Mouse (Mus musculus) gastrocnemius, postnatal 10 days (tissue): ENCODE results near the gene Rubcn. TPM values are rescaled to one million over a fixed set of nuclear protein-coding genes. Genes with fewer than 3 reads are reported as not detected.
"Not testable (repeated sequence)": the region's sequence is repeated elsewhere in the genome, so short reads cannot be mapped to it uniquely, and the experiment has no call there.

ENCODE experiments used
- DNase-seq: peaks from one replicate; pipeline ENCODE4 v3.0.0; 2021; ENCODE audit warnings: mixed read lengths
- long read RNA-seq, 2 experiments: library from polyadenylated mRNA; stranded (forward); transcript quantifications; one replicate each; pipeline ENCODE4 v2.0.0; 2021
- total RNA-seq, 2 experiments: library from RNA; stranded (reverse); gene quantifications; 2 replicates each; pipeline ENCODE4 v1.2.3; 2021

Rubcn gene
- total RNA-seq = 10 to 100 TPM; 33.5 to 38.6 TPM
- long read RNA-seq, experiment 1, full-length matches to known transcripts = 13 of 46 reads
- long read RNA-seq, experiment 1, partial matches to known transcripts = 8 of 46 reads
- long read RNA-seq, experiment 1, other reads (novel, unspliced or antisense) = 25 of 46 reads
- long read RNA-seq, experiment 2, full-length matches to known transcripts = 8 of 36 reads
- long read RNA-seq, experiment 2, partial matches to known transcripts = 9 of 36 reads
- long read RNA-seq, experiment 2, other reads (novel, unspliced or antisense) = 19 of 36 reads

DNA sequence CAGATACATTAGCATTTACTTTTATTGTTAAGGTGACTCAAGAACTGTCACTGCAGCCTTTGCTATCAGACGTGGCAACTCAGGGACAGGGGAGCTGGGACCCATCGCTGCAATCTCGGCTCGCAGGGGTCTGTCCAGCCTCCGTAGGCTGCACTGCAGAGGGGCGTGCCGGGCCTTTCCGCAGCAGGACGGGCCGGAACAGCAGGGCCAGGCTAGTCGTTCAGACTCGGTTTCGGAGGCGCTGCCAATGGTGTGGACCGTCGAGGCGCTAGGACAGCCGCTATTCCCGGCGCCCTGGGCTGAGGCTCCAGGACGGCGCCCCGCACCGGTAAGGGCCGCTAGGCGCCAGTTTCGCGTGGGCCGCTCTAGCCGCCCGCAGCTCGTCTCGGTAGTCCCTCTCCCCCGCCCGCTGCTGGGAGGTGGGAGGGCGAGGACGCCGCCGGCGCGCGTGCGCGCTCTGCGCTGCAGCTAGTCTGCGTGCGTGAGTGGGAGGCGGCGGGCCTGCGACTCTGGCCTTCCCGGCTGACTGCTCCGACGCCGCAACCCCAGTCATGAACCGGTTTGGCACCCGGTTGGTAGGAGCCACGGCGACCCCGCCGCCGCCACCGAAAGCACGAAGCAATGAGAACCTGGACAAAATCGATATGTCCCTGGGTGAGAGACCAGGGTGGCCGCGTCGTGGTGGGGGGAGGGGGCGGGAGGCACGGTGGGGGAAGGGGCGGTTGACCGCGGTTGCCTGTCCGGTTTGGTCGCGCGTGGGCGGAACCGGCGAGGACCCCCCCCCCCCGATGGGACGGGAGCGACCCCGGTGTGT, at the start of gene Rubcn, which contains the start of gene Fyttd1:
Gene Rubcn, minus strand, starts transcription at position 424 of the 814 bp plus-strand sequence.
Gene Fyttd1, plus strand, starts transcription at position 158 of the 814 bp plus-strand sequence.
- DNase-seq = peak; percentile 94

DNA sequence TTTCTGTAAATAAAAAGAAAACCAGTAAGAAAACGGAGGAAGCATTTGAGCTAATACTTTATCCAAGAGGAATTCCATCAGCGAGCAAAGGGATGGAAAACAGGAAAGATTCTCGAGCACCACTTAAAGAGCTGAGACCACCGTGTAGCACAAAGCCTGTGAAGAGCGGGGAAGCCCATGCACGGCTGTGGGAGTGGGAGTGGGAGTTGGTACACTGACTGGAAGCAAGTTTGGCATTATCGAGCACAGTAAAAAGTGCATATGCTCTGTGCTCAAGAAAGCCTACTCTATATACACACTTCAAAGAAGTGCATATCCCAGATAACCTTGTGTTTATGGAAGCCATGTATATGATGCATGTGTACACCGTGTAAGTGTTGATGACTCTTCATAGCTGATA, 49.5 kb upstream of the Rubcn start:
- DNase-seq = no peak

DNA sequence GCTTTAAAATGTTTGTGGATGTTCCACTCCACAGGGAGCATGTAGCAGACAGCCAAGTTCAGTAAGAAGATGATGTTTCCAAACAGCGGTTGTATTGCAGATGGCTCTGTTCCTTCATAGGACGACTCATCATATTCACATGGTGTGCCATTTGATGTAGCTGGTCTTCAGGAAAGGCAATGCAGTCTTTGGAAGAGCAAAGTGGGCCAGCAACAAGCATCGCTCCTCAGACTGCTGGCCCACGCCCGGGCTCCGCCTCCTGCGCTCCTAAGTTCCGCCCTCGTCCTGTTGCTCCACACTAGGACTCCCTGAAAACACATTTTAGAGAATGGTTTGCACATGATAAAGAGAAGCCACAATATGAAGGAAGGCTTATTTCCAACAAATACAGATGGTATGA, 49.1 kb upstream of the Rubcn start:
- DNase-seq = not testable (repeated sequence)

DNA sequence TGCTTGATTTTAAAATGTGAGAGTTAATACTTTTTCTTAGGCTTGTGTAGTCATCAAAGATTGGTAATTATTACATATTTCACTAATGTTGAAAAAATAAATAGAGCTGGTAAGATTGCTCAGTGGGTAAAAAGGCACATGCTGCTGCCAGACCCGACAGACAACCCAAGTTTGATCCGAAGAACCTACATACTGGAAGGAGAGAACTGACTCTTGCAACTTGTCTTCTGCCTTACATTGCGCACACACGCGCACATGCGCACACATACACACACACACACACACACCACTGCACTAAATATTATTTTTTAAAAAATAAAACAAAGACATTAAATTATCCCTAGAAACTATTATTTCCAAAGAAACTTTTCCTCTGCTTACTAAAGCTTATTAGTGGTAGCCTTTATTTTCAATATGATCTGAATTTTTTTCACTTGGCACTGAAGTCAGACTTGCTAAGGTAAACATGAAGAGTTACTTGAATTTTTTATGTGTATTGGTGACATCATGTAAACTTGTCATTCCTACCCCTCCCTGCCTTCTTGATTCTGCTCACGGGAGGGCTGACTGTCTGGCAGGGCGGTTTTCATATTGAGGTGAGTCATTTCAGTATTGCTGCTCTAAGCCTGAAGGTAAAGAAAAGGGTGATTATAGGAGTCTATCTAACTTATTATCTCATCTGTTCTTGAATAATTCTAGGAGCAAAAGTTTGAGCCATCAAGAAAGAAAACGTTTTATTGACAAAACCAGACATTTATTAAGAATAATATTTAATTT, 37.9 kb upstream of the Rubcn start:
- no peak for DNase-seq

DNA sequence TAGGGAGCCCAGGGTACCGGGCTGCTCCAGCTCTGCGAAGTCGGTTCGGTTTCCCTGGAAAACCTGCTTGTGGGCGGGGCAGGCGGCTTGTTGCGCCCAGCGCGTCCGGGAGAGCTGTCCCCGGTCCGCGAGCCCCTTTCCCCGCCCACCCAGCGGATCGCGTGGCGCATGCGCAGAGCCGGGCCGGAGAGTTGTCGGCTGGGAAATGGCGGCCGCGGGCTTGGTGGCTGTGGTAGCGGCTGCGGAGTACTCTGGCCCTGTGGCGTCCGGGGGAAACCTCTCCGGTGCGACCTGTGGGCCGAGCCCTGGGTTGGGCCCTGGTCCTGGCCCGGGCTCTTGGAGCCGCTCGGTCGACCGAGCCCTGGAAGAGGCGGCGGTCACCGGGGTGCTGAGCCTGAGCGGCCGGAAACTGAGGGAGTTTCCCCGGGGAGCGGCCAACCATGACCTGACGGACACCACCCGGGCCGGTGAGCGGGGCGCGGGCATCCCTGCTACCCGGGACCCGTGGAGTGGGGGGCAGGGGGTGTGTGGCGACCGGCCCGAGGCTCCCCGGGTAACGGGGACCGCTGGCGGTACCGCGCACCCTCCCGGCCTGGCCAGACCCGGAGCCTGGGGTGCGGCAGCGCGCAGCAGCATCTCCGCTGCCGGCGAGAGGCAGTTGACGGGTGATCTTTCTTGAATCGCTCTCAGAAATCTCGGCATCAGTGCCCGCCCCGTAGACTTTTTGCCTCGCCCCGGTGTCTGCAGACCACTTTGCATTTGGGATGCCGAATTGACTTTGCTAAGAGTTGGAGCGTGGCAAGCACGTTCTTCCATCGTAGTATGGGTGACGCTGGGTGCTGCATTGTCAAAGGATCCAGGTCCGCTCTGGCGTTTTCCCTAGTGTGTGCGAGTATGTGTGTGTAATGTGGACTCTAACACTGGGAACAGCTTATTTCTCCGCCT, 36.6 kb upstream of the Rubcn start, which contains the start of gene Lrch3:
Gene Lrch3, plus strand, starts transcription at position 164 of the 945 bp plus-strand sequence.
- DNase-seq = peak; percentile 98

DNA sequence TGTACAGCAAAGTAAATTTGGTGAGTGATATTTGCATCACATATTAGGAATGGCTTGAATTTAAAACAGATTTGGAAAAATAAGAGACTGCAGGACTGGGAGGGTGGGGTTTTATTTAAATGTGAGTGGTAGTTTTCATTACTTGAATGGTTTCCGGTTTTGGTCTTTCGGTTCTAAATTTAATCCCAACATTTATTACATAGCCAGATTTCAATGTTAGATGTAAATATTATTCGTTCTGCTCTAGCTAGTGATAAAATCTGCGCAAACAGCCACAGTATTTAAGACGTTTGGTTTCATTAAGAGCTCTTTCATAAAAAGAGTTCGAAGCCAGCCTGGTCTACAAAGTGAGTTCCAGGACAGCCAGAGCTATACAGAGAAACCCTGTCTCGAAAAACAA, 35.6 kb upstream of the Rubcn start:
- no peak for DNase-seq

DNA sequence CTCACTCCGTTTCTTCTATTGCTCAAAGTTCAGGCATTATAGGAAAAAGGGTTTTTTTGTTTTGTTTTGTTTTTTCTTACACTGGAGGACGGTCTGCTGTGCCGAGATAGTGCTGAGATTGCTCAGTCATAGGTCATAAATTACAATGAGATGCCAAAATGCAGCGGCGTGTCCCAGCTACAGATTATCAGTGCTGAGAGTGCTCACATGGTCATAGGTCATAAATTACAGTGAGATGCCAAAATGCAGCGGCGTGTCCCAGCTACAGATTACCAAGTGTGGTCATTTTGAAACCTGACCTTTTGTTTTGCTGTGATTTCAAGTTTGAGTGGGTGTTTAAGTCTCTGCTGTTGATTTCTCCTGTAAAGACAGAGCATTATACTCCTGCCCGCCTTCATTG, 29.2 kb upstream of the Rubcn start:
- DNase-seq = no peak

DNA sequence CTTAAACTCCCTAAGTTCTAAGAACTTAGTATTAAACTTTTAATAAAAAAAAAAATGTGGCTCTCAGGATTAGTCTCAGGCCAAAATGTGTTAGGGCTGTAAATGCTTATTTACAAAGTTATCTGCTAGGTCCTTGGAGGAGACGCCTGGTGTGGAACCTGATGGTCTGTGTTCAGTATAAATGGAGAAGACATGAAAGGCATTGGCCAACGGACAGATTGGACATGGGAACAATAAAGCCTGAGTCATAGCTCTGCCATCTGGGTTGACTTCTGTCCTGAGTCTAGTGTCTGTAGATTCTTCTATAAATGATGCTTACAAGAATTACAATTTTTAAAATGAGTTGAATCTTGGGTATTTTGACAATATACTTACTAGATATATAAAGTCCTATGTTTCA, 28.6 kb upstream of the Rubcn start:
- no peak for DNase-seq

DNA sequence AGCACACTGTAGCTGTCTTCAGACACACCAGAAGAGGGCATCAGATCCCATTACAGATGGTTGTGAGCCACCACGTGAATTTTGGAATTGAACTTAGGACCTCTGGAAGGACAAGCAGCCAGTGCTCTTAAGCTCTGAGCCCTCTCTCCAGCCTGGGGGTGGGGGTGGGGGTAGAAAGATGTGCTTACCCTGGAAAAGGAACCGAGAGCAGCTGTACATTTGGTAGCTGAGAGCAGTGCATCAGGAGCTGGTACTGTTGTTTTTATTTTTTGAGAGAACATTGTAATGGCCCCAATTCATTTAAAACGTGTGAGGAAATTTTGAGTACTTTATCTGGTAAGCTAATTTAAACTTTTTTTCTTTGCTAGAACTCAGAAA, 24.5 kb upstream of the Rubcn start:
- DNase-seq = no peak

DNA sequence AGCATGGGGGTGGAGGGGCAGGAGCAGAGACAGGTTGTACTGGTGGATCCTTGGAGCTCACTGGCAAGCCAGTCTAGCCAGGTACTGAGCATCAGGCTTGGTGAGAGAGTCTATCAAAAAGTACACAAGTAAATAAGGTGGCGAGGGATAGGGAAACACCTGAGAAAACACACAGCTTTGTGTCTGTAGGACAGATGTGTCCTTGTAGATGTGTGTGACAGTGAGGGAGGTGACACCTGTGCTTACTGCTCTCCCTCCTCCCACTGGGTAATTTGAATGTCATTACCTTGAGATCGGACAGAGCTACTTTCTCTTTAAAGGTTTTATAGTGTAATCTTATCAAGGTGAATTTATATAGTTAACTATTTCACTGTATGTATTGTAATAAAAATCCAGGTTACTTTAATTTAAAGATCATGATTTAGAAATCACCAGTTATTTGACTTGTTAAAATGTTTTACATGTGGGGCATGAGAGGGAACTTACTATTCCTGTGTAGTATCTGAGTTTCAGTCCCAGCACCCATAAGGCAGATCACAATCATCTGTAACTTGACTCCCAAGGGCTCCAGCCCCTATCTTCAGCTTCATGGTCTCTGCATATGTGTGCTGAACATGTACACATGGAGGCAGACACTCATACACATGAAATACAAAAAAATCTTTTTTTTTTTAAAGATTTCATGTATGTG, 23.9 kb upstream of the Rubcn start:
- no peak for DNase-seq

DNA sequence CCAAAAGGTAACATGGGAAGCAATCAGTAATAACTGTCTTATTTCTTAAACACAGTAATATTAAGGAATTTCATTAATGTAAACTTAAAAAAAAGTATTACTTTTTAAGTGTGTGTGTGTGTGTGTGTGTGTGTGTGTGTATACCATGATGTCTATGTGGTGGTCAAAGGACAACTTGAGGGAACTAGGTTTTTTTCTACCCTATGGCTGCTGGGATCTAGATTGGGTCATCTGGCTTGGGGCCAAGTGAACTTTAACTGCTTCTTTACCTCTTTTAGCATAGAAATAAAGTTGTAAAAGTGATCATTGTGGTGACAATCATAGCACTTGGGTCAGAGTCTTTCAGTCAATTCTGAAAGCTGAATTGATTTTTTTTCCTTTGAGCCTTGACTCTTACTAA, 18.6 kb upstream of the Rubcn start:
- DNase-seq = no peak

DNA sequence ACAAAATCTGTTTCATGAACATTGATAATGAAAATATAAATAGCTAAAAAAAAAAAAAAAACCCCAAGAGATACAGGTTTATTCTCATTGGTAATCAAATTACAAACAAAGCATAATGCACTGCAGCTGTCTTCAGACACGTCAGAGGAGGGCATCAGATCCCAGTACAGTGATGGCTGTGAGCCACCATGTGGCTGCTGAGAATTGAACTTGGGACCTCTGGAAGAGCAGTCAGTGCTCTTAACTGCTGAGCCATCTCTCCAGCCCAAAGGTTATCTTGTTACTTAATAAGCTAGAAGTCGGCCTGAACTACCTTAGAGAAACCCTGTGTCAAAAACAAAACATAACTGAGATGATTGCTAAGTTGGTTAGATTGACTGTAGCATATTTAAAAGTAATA, 12.3 kb upstream of the Rubcn start:
- no peak for DNase-seq

DNA sequence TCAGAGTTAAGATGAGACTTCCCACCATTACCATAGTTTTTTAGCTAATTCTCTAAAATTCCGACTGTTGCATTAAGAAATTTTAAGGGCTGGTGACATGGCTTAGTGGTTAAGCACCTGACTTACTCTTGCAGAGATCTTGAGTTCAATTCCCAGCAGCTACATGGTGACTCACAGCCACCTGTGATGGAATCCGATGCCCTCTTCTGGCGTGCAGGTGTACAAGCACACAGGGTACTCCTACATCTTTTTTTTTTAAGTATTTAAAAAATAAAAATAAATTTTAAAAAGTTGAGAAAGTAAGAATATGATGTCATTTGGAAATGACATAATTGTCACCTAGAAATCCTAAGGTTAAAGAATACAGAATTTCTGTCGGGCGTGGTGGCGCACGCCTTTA, 10.4 kb upstream of the Rubcn start:
- DNase-seq = no peak

DNA sequence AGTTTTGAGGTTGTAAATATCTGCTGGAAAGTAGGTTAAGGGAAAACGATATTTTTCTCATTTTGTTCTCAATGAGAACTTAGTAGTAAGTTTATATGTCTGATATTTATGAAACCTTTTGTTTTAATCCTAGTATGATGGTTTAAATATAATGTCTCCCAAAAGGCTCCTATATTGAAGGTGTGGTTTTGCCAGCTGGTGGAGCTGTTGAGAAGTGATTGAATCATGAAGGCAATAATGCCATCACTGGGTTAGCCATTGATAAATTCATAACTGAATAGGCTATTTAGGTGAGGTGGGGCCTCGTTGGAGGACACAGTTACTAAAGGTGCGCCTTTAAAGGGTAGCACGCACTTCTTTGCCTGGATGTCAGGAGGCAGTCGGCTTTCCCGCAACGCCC, 4.0 kb upstream of the Rubcn start:
- DNase-seq = no peak

DNA sequence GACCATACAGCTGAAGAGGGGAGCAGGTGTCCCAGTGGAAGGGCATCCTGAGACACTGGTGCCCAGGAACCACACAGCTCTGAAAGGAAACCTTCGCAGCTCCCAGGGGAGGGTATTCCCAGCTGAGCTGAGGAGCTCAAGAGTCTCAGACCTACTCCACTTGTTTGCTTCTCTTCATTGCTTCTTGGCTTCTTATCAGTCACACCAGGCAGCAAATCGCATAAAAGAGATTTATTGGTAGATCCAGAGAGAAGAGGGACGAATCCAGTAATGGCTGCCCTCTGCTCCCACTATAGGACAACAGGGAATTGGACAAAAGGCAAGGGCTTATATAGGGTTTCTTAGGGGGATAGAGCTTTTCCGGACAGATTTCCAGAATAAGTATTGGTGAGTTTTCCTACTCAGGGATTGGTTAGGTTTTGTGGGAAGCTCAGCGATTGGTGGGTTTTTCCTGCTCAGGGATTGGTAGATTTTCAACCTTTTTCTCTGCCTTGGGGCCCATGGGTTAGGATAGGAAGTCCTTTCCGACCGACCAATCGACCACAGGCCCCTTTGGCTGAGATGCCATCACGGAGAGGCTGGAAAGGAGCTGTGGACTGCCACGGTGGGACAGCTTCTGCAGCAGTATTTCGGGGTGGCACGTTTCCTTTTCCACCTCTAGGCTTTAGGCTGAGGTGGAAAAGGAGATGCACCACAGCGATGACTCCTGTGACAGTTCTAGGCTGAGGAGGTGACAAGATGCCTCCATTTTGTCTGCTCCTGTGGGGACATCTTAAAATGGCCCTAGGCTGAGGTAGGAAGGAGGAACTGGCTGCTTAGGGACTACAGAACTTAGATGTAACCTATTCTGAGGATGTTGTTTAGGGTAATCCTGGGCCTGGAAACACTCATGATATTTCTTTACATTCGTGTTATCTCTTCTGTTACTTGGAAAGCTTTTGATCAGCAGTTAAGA, 1.7 kb upstream of the Rubcn start:
- DNase-seq = no peak

DNA sequence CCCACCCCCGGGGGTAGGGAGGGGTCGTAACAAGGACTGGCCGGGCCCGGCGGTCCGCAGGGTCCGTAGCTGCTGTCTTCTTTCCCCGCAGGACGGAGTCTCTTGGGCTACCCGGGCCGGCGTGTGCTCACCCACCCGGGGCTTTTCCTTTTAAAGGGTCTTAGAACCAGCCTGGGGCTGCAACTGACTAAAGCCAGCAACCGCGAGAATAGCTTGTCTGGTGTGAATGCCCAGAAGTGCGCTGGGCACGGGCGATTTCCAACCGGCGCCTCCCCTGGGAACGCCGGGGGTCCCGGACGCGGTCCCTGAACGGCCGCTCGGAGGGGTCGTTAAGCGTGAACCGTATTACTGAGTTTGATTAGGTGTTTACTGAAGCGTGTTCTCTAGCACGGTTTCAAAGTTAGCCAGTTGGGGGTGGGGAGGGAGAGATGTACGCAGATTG, 612 bp upstream of the Rubcn start:
- no peak for DNase-seq

DNA sequence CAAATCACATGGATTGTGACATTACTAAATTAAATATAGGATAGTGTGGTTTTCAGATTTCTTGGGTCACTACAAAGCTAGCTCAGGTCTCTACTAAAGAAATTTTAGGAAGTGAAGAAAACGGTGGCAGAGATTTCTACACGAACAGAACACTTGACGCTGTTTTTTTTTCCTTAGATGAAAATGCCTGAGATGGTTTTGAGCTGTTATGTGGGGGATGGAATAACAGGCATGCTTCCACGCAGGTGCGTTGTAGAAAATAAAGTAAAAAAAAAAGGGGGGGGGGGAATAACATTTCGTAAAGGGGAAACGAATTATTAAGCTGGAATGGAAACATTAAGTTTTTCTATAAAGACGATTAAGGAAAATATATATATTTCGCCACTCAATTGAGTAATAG, 735 bp downstream of the Rubcn start:
- DNase-seq = no peak

DNA sequence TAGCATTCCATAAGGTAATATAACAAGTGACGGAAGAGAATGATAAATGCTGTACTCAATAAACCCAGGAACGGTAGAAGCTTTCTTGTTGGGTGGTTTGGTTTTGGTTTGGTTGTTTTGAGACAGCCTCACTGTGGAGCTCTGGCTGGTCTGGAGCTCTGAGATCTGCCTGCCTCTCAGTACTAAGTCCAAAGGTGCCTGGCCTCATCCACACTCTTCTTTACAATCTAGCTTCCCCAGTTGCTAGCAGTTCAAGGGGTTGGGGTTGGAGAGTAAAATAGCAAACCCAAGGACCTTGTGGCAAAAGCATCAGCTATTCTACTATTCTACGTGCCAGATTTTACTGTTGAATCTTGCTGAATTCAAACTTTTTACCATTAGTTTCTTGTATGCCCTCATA, 1.7 kb downstream of the Rubcn start:
- DNase-seq = no peak

DNA sequence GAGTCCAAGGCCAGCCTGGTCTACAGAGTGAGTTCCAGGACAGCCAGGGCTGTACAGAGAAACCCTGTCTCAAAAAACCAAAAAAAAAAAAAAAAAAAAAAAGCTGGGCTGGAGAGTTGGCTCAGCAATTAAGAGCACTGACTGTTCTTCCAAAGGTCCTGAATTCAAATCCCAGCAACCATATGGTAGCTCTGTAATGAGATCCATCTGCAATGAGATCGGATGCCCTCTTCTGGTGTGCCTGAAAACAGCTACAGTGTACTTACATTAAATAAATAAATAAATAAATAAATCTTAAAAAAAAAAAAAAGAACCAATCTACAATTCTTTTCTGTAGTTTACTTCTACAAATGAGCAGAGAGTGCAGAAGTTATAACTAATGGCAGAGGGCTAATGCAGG, 2.3 kb downstream of the Rubcn start:
- DNase-seq = not testable (repeated sequence)

DNA sequence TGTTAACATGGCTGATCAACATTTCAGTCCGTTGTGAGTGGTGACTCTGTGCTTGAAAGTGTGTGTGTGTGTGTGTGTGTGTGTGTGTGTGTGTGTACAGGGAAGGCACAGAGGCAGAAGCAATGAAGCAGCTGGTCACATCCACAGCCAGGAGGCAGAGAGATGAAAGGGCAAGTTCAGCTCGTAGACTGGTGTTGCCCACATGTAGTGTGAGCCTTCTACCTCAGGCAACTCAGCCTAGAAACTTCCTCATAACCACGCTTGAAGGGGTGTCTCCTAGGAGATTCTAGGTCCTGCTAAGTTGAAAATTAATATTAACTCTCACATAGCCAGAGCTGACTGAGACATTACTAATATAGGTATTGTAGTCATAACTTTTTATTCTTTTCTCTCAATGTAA, 4.2 kb downstream of the Rubcn start:
- DNase-seq = no peak
